Mouse (Mus musculus) brain, embryonic 14.5 days (tissue): ENCODE measurements around the gene Dnajc1.

ENCODE experiments used
- CTCF ChIP-seq: fragments of 200-500 bp; IDR thresholded peaks from 2 replicates; pipeline ENCODE4 v1.5.1; 2012; ENCODE audit warnings: inconsistent platforms, mild to moderate bottlenecking, moderate library complexity, borderline replicate concordance; ENCODE audit not compliant: insufficient read depth, insufficient read length; ENCODE audit errors: extremely low read depth
- POLR2A ChIP-seq: fragments of 200-500 bp; IDR thresholded peaks from 2 replicates; pipeline ENCODE4 v1.6.1; 2012; ENCODE audit warnings: mild to moderate bottlenecking, inconsistent platforms, borderline replicate concordance; ENCODE audit not compliant: poor library complexity, insufficient read depth, insufficient read length, severe bottlenecking; ENCODE audit errors: extremely low read depth

DNA sequence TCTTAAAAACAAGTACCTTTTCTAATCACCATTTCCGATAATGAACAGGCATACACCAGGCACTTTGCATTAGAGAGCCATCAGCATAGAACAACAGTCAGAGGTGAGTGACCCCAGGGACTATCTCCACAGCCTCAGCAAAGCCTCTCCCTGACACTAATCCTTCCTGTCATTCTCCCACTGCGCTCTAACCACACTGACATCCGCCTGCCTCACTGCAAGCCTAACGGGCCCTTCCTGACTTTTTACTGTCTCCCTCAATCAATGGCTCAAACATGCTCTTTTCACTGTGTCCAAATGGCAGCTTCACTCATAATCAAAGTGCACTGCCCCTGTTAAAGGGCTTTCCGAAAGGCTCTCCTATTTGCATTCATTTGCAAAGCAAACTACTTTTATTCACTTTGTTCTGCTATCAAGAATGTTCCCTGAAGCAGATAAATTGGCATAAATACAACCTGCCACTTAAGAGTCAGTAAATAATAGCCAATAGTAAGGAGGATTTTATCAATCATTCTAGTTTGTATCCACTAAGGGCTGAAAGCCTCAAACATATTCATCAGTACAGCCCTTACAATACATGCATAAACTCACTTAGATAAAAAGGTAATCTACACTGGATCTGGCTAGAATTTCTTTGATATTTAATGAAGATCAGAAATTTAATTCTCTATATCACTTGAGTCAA, 159.6 kb downstream of the Dnajc1 start:
- TF ChIP-seq CTCF (no peak), POLR2A (no peak)
